Mouse (Mus musculus): ENCODE results near the gene Ank2.

GRCm38 (mm10) chr3:127250930-127251329, 248.2 kb downstream of the Ank2 start:
- TF ChIP-seq CTCF (IDR thresholded peaks at IDR 0.05; ENCODE audit: control insufficient read depth, insufficient read depth, insufficient replicate concordance, low read depth, low read length), result no peak
- TF ChIP-seq POLR2A (IDR thresholded peaks at IDR 0.05; ENCODE audit: control insufficient read depth, low read depth, low read length), result no peak
